Mouse (Mus musculus) lung, postnatal 0 days (tissue): ENCODE data around the gene Tlr5. TPM values are rescaled to one million over a fixed set of nuclear protein-coding genes. Genes with fewer than 3 reads are reported as not detected.
A peak's percentile ranks its signal among the peaks of the same experiment; 100 is the strongest.

ENCODE experiments used
- ATAC-seq: fragments of 200-750 bp; cut with Nextera tagmentation; 2 replicates; pipeline ENCODE4 v1.8.0; 2017; ENCODE audit warnings: moderate library complexity
- DNase-seq: peaks from one replicate; pipeline ENCODE4 v3.0.0-alpha.2; 2016; ENCODE audit warnings: low spot score
- H3K27ac ChIP-seq: fragments of 300-500 bp; sonication (generic); 2 replicates; pipeline ENCODE4 v1.5.1; 2014; ENCODE audit warnings: antibody characterized with exemption, mild to moderate bottlenecking, low read length, mixed read lengths
- H3K27me3 ChIP-seq: fragments of 300-500 bp; sonication (generic); replicated peaks from 2 replicates; pipeline ENCODE4 v1.6.1; 2014; ENCODE audit warnings: low read length, mixed read lengths; ENCODE audit not compliant: insufficient read depth
- H3K36me3 ChIP-seq: fragments of 300-500 bp; sonication (generic); 2 replicates; pipeline ENCODE4 v1.6.1; 2014; ENCODE audit warnings: low read length, mixed read lengths; ENCODE audit not compliant: insufficient read depth
- H3K4me1 ChIP-seq: fragments of 300-500 bp; sonication (generic); 2 replicates; pipeline ENCODE4 v1.6.1; 2014; ENCODE audit warnings: antibody characterized with exemption, low read depth, low read length, mixed read lengths; ENCODE audit not compliant: insufficient read depth
- H3K4me2 ChIP-seq: fragments of 300-500 bp; sonication (generic); replicated peaks from 2 replicates; pipeline ENCODE4 v1.6.1; 2014; ENCODE audit warnings: low read depth, mild to moderate bottlenecking, low read length, moderate library complexity, mixed read lengths
- H3K4me3 ChIP-seq: fragments of 300-500 bp; sonication (generic); 2 replicates; pipeline ENCODE4 v1.5.1; 2014; ENCODE audit warnings: low read depth, low read length
- H3K9ac ChIP-seq: fragments of 300-500 bp; sonication (generic); replicated peaks from 2 replicates; pipeline ENCODE4 v1.6.1; 2014; ENCODE audit warnings: low read depth, mild to moderate bottlenecking
- H3K9me3 ChIP-seq: fragments of 300-500 bp; sonication (generic); 2 replicates; pipeline ENCODE4 v1.6.1; 2016; ENCODE audit warnings: low read length, mixed read lengths
- CTCF ChIP-seq: IDR thresholded peaks from 2 replicates; pipeline ENCODE4 v1.5.1; 2016; ENCODE audit warnings: antibody characterized with exemption, mild to moderate bottlenecking
- EP300 ChIP-seq: IDR thresholded peaks from 2 replicates; pipeline ENCODE4 v1.6.1; 2016; ENCODE audit warnings: antibody characterized with exemption, mild to moderate bottlenecking, control low read depth
- WGBS: fragments of 180-500 bp; shearing (Covaris S2); extraction: QIAGEN DNeasy Blood & Tissue Kit; methylation state at CpG from one replicate; pipeline ENCODE4 v1.1.7; 2014; 5-methylcytosine and 5-hydroxymethylcytosine counted together
- polyA plus RNA-seq: library from polyadenylated mRNA; unstranded; fragments of >200 nt; fragmentation: Nextera tagmentation; extraction: Ambion mirVana; gene quantifications from 2 replicates; pipeline ENCODE4 v1.2.1, GENCODE M21; 2015

The Tlr5 gene
- polyA plus RNA-seq, 1 experiment from 2014 or later: 1.5 TPM

DNA sequence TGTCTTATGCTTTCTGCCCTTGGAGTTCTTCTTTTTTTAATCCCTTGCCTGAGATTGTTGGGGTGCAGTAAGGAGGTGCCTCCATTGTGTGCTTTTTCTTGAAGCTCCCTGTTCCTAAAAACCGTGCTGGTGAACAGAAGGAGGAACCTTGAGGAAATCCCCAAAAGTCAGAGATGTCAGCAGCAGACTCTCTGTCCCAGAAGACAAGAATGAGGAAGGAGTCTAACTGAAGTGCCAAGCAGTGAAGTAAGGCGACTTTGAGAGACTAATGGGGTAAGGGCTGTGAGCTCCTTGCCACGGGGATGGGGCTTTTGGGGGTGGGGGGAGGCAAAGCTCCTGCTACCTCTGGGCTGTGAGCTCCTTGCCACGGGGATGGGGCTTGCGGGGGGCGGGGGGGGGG lies 19.1 kb upstream of the Tlr5 start:
- DNase-seq: peak; percentile 10
- Histone ChIP-seq H3K27ac (no peak overlapping the region), H3K4me3 (no peak overlapping the region), H3K4me1 (no peaks in the 10 kb centered on the region), H3K9ac (no peak overlapping the region), H3K4me2 (no peak overlapping the region), H3K27me3 (no peaks in the 10 kb centered on the region), H3K36me3 (no peaks in the 10 kb centered on the region), H3K9me3 (no peaks in the 10 kb centered on the region)
- ATAC-seq: no peak
- 45% methylated on average over 6 of the region's 6 CpGs for WGBS
- no peak for TF ChIP-seq EP300
- no peak for TF ChIP-seq CTCF

DNA sequence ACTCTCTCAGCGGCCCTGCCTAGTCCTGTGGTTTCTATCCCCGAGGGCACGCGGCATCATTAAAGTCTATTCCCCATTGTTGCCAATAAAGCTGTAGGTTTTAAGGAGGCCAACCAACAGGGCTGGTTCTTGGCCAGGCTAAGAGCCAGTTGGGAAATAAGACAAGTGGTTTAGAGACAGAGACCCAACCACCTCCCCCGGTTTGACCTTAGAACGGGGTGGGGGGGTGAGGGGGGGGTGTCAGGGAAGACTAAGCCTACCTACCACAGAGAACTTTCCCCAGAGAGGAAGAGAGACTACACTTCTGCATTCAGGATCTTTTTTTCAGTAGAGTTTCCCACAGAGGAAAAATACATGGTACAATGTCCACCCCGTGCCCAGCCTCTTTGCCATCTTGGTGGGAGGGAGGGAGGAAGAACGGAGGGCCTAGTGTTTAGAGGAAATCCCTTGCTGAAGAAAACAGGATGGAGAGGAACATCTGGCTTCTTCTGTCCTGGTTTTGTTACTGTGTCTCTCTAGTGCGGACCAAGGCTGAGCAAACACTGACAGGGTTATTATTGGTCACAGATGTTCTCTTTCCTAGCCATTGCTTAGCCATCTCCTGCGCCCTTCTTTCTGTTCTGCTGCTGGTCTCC lies 17.0 kb upstream of the Tlr5 start:
- no peak overlapping the region for H3K27ac ChIP-seq
- no peak overlapping the region for H3K9ac ChIP-seq
- ATAC-seq: no peak
- no peak for DNase-seq
- no peaks in the 10 kb centered on the region for H3K9me3 ChIP-seq
- H3K4me3 ChIP-seq: no peak overlapping the region
- H3K4me1 ChIP-seq: no peaks in the 10 kb centered on the region
- H3K36me3 ChIP-seq: no peaks in the 10 kb centered on the region
- no peak overlapping the region for H3K4me2 ChIP-seq
- H3K27me3 ChIP-seq: no peaks in the 10 kb centered on the region
- WGBS: 74% methylated on average over 10 of the region's 10 CpGs
- TF ChIP-seq EP300 (no peak), CTCF (no peak)

DNA sequence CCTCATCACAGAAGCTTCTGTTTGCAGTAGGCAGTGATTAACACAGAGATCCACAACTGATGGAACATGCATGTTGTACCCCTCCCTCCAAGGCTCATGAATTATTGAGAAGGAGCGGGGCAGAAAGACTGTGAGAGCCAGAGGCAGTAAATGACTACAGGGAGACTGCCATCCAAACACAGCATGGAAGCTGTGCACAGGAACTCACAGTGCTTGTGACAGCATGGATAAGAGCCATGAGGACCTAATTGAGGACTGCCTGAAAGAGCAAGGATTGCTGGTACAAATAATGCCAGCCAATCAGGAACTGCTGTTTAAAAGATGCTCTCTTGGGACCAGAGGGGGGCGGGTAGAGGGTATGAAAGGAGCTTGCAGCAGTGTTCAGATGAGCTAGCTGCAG lies 12.7 kb upstream of the Tlr5 start:
- Histone ChIP-seq H3K27ac (no peak overlapping the region), H3K36me3 (no peaks in the 10 kb centered on the region), H3K27me3 (no peaks in the 10 kb centered on the region), H3K4me1 (no peaks in the 10 kb centered on the region), H3K4me3 (no peak overlapping the region), H3K9me3 (no peaks in the 10 kb centered on the region), H3K4me2 (no peak overlapping the region), H3K9ac (no peak overlapping the region)
- no peak for ATAC-seq
- no peak for TF ChIP-seq CTCF
- no peak for TF ChIP-seq EP300
- no peak for DNase-seq
- 84% methylated on average over 2 of the region's 2 CpGs for WGBS

DNA sequence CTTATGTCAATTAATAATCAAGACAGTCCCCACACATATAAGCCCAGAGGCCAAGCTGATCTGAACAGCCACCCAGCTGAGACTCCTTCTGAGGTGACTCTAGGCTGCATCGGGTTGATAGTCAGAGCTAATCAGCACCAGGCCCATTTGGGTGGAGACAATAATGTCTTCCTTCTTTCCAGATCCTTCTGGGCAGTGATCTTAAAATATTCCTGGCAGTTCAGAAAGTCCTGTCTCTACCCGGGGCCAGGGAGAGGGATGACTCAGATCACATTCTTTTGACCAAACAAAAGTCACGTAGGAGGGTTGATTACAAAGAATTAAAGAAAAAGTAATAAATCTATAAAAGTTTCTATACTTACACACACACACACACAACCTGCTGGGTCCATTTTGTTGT lies 10.7 kb upstream of the Tlr5 start:
- H3K9me3 ChIP-seq: no peaks in the 10 kb centered on the region
- no peak overlapping the region for H3K9ac ChIP-seq
- H3K4me3 ChIP-seq: no peak overlapping the region
- H3K27ac ChIP-seq: no peak overlapping the region
- DNase-seq (no peak), ATAC-seq (no peak)
- H3K4me1 ChIP-seq: no peaks in the 10 kb centered on the region
- 75% methylated on average over 3 of the region's 3 CpGs for WGBS
- no peak overlapping the region for H3K4me2 ChIP-seq
- H3K36me3 ChIP-seq: no peaks in the 10 kb centered on the region
- no peaks in the 10 kb centered on the region for H3K27me3 ChIP-seq
- TF ChIP-seq CTCF: no peak
- TF ChIP-seq EP300: no peak

DNA sequence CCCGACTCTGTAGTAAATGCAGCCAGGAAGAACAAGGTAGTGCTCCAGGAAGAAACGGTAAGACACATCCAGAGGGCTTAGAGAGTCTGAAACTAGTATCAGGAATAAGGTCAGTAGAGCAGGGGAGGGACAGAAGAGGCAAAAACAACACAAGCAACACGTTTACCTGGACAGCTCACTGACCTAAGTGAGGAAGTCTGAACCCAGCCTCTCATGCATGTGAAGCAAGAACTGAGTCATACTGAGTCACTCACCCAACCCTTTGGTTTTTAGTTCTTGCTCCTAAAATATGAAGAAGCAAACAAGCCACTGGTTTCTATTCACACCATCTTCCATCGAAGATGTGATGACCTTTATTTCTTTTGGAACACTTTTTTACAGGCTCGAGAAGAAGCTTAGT lies 9.9 kb upstream of the Tlr5 start:
- Histone ChIP-seq H3K36me3 (no peaks in the 10 kb centered on the region), H3K9ac (no peak overlapping the region), H3K4me3 (no peak overlapping the region), H3K27me3 (no peaks in the 10 kb centered on the region), H3K4me2 (no peak overlapping the region), H3K27ac (no peak overlapping the region), H3K4me1 (no peaks in the 10 kb centered on the region), H3K9me3 (no peaks in the 10 kb centered on the region)
- 69% methylated on average over 5 of the region's 5 CpGs for WGBS
- TF ChIP-seq EP300: no peak
- no peak for TF ChIP-seq CTCF
- ATAC-seq (no peak), DNase-seq (peak; percentile 43)

DNA sequence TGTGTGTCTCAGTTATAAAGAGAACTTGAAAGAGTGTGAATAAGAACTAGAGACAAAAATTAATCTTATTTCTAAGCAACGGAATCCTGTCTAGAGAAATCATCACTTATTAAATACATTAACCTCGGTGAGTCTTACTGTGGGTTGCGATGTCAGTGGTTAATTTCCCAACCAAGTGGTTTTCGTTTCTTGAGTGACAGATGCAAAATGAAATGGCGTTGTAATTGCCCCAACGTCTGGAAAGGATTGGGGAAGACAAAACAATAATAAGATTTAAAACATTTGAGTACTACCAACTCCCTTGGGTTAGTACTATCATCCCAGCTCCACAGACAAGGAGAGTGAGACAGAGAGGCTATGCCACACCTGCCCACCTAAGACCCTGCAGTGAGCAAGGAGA lies 9.0 kb upstream of the Tlr5 start:
- no peak overlapping the region for H3K9ac ChIP-seq
- H3K36me3 ChIP-seq: no peaks in the 10 kb centered on the region
- TF ChIP-seq CTCF (no peak), EP300 (no peak)
- WGBS: 74% methylated on average over 6 of the region's 6 CpGs
- H3K9me3 ChIP-seq: no peaks in the 10 kb centered on the region
- no peak overlapping the region for H3K27ac ChIP-seq
- no peaks in the 10 kb centered on the region for H3K27me3 ChIP-seq
- no peak overlapping the region for H3K4me3 ChIP-seq
- no peaks in the 10 kb centered on the region for H3K4me1 ChIP-seq
- DNase-seq: no peak
- no peak overlapping the region for H3K4me2 ChIP-seq
- ATAC-seq: no peak

- TF ChIP-seq EP300 (no peak), CTCF (no peak)
- no peak overlapping the region for H3K4me2 ChIP-seq
- WGBS: 36% methylated on average over 9 of the region's 9 CpGs
- no peak overlapping the region for H3K9ac ChIP-seq
- H3K27me3 ChIP-seq: no peaks in the 10 kb centered on the region
- no peaks in the 10 kb centered on the region for H3K36me3 ChIP-seq
- ATAC-seq (peak; percentile 72), DNase-seq (peak; percentile 84)
- H3K4me1 ChIP-seq: peaks cover 12% of the 10 kb centered on the region; the same call in 1 of the 2 replicates
- H3K4me3 ChIP-seq: no peak overlapping the region
- H3K27ac ChIP-seq: no peak overlapping the region
- no peaks in the 10 kb centered on the region for H3K9me3 ChIP-seq
Observed at GRCm38 (mm10) chr1:182951298-182951697, 3.3 kb upstream of the Tlr5 start.
